Mouse (Mus musculus): ENCODE results near the gene Ppp4r1. TPM values are rescaled to one million over a fixed set of nuclear protein-coding genes. Genes with fewer than 3 reads are reported as not detected.

Gene Ppp4r1
- total and polyA plus RNA-seq, 3 experiments: 12.9 to 17.1 (median 13.6) TPM

DNA sequence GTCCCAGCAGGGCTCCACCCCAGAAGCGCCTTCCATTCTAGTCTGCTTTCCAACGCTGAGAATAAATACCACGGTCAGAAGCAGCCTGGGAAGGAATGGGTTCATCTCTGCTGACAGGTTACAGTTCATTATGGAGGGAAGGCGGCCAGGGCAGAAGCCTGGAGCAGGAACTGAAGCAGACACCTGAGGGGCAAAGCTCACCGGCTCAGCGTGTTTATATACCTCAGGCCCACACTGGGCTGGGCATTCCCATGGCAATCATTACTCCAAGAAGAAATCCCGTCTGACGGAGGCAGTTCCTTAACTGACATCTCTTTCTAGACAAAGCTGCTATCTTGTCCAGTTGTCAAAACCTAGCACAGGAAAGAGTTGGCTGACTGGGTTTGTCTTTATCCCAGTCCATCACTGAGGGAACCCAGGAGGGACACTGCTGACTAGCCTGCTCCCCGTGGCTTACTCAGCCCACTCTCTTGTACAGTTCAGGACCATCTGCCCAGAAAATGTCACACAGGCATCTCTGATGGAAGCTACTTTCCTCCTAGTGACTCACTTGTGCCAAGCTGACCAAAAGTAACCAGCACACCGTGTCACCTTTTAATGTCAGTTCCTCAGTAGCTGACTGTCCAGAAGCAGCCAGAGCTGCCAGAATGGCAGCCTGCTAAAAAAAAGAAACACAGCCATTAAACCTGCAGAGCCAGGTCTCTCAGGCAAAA lies 60.5 kb downstream of the Ppp4r1 start:
- Histone ChIP-seq H3K36me3 (replicated peaks in 1 of 2; ENCODE audit: control insufficient read depth in 1 of 2, insufficient read depth in 1 of 2, low read length in 1 of 2) (peaks cover 42 to 82% of the 10 kb centered on the region in 2 experiments), H3K27me3 (replicated peaks) (no peaks in the 10 kb centered on the region), H3K4me1 (ENCODE audit: control insufficient read depth in 1 of 2, insufficient read depth in 2 of 2) (peaks cover 0 to 3% of the 10 kb centered on the region in 2 experiments; a peak in 2 of 4 replicates), H3K27ac (ENCODE audit: insufficient read depth, low read depth) (no peak overlapping the region), H3K79me2 (replicated peaks; ENCODE audit: control insufficient read depth, extremely low read depth, insufficient read depth, poor library complexity, severe bottlenecking) (no peaks in the 10 kb centered on the region), H3K4me3 (replicated peaks in 1 of 3; ENCODE audit: low read depth in 2 of 3, low read length in 2 of 3, poor library complexity in 1 of 3) (no peak overlapping the region), H3K4me2 (ENCODE audit: insufficient read depth, low read depth, poor library complexity, severe bottlenecking) (no peak overlapping the region), H3K9ac (ENCODE audit: insufficient read depth, low read depth) (no peak overlapping the region), H3K9me3 (replicated peaks; ENCODE audit: low read length) (no peaks in the 10 kb centered on the region)
- TF ChIP-seq JUN (IDR thresholded peaks at IDR 0.05; ENCODE audit: insufficient read depth, low read depth, low read length): no peak
- TF ChIP-seq UBTF (IDR thresholded peaks at IDR 0.05; ENCODE audit: low read depth, low read length): no peak
- TF ChIP-seq CHD2 (IDR thresholded peaks at IDR 0.05; ENCODE audit: low read length): no peak
- no peak for TF ChIP-seq USF2 (conservative IDR thresholded peaks at IDR 0.05; ENCODE audit: low read depth, low read length)
- TF ChIP-seq E2F4 (IDR thresholded peaks at IDR 0.05; ENCODE audit: insufficient replicate concordance, low read depth, low read length): no peak
- TF ChIP-seq PAX5 (IDR thresholded peaks at IDR 0.05; ENCODE audit: low read length): no peak
- no peak for TF ChIP-seq POLR2A (IDR thresholded peaks at IDR 0.05; ENCODE audit: low read depth, low read length)
- TF ChIP-seq ZNF384 (IDR thresholded peaks at IDR 0.05; ENCODE audit: low read depth, low read length): no peak
- no peak for TF ChIP-seq CHD1 (IDR thresholded peaks at IDR 0.05; ENCODE audit: low read depth, low read length)
- no peak for TF ChIP-seq POLR2AphosphoS2 (IDR thresholded peaks at IDR 0.05; ENCODE audit: low read depth, low read length)
- no peak for TF ChIP-seq ZC3H11A (IDR thresholded peaks at IDR 0.05; ENCODE audit: low read depth, low read length)
- TF ChIP-seq MEF2A (IDR thresholded peaks at IDR 0.05; ENCODE audit: borderline replicate concordance, low read depth, low read length): no peak
- TF ChIP-seq TCF12 (IDR thresholded peaks at IDR 0.05; ENCODE audit: low read depth, low read length): no peak
- no peak for TF ChIP-seq ZMIZ1 (IDR thresholded peaks at IDR 0.05; ENCODE audit: low read depth, low read length)
- TF ChIP-seq HCFC1 (IDR thresholded peaks at IDR 0.05; ENCODE audit: low read depth, low read length): no peak
- TF ChIP-seq MAFK (IDR thresholded peaks at IDR 0.05; ENCODE audit: insufficient replicate concordance, low read length): no peak
- no peak for TF ChIP-seq IRF4 (IDR thresholded peaks at IDR 0.05; ENCODE audit: low read depth, low read length)
- no peak for TF ChIP-seq SMC3 (IDR thresholded peaks at IDR 0.05; ENCODE audit: low read depth, low read length)
- TF ChIP-seq GABPA (IDR thresholded peaks at IDR 0.05; ENCODE audit: insufficient replicate concordance, low read depth, low read length): no peak
- no peak for TF ChIP-seq ZKSCAN1 (IDR thresholded peaks at IDR 0.05; ENCODE audit: borderline replicate concordance, low read depth, low read length)
- dilution Hi-C loops (cut with MboI; ENCODE audit: extremely low pct_ligation_motif_present, extremely low pct_unique_long_range_greater_than_20kb, low sequenced_read_pairs) (no loop called here), in situ Hi-C loops (cut with MboI; ENCODE audit: low pct_ligation_motif_present, low pct_unique_long_range_greater_than_20kb, low sequenced_read_pairs) (no loop called here)
- no peak for DNase-seq (ENCODE audit: extremely low read depth)

DNA sequence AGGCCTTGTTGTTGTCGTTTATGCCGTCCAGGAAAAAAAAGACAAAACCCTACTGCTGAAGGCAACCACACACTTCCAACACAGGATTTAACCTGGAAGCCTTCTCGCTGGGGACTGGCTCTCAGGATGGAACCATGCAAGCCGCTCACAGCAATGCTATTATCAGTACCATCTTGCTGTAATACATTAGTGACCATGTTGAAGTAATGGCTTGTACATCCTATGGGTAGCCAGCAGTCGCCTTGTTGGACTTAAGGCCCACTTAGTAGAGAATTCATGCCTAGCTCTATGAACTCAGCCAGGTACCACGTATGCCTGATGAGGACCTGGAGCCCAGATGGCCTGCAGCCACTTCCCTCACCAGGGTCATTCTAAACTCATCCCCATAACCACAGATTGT lies 63.0 kb downstream of the Ppp4r1 start:
- no peaks in the 10 kb centered on the region for H3K27me3 ChIP-seq (replicated peaks)
- H3K9me3 ChIP-seq (replicated peaks; ENCODE audit: low read length): no peaks in the 10 kb centered on the region
- H3K4me1 ChIP-seq (ENCODE audit: control insufficient read depth in 1 of 2, insufficient read depth in 2 of 2): peaks cover 2 to 29% of the 10 kb centered on the region in 2 experiments
- dilution Hi-C loops (cut with MboI; ENCODE audit: extremely low pct_ligation_motif_present, extremely low pct_unique_long_range_greater_than_20kb, low sequenced_read_pairs) (no loop called here), in situ Hi-C loops (cut with MboI; ENCODE audit: low pct_ligation_motif_present, low pct_unique_long_range_greater_than_20kb, low sequenced_read_pairs) (no loop called here)
- no peak overlapping the region for H3K9ac ChIP-seq (ENCODE audit: insufficient read depth, low read depth)
- H3K36me3 ChIP-seq (replicated peaks in 1 of 2; ENCODE audit: control insufficient read depth in 1 of 2, insufficient read depth in 1 of 2, low read length in 1 of 2): peaks cover 37 to 77% of the 10 kb centered on the region in 2 experiments
- no peak overlapping the region for H3K4me2 ChIP-seq (ENCODE audit: insufficient read depth, low read depth, poor library complexity, severe bottlenecking)
- no peak for DNase-seq (ENCODE audit: extremely low read depth)
- H3K4me3 ChIP-seq (replicated peaks in 1 of 3; ENCODE audit: low read depth in 2 of 3, low read length in 2 of 3, poor library complexity in 1 of 3): no peak overlapping the region
- TF ChIP-seq JUND (conservative IDR thresholded peaks at IDR 0.05; ENCODE audit: low read depth, low read length): no peak
- no peak for TF ChIP-seq JUN (IDR thresholded peaks at IDR 0.05; ENCODE audit: insufficient read depth, low read depth, low read length)
- no peak for TF ChIP-seq TBP (conservative IDR thresholded peaks at IDR 0.05; ENCODE audit: low read depth, low read length)
- TF ChIP-seq MAX (IDR thresholded peaks at IDR 0.05; ENCODE audit: low read length): no peak
- TF ChIP-seq GABPA (IDR thresholded peaks at IDR 0.05; ENCODE audit: insufficient replicate concordance, low read depth, low read length): no peak
- TF ChIP-seq RAD21 (IDR thresholded peaks at IDR 0.05; ENCODE audit: low read depth, low read length): no peak
- no peak for TF ChIP-seq MXI1 (IDR thresholded peaks at IDR 0.05; ENCODE audit: low read depth, low read length)
- no peaks in the 10 kb centered on the region for H3K79me2 ChIP-seq (replicated peaks; ENCODE audit: control insufficient read depth, extremely low read depth, insufficient read depth, poor library complexity, severe bottlenecking)
- H3K27ac ChIP-seq (ENCODE audit: insufficient read depth, low read depth): no peak overlapping the region
